Mouse (Mus musculus): Measurements from ENCODE around the gene Smchd1.

GRCm38 (mm10) chr17:71308296-71308695, 166.8 kb downstream of the Smchd1 start:
- TF ChIP-seq POLR2A (IDR thresholded peaks at IDR 0.05; ENCODE audit: control insufficient read depth, extremely low read depth, insufficient read depth, low read length, poor library complexity), result no peak
- TF ChIP-seq CTCF (IDR thresholded peaks at IDR 0.05; ENCODE audit: borderline replicate concordance, control insufficient read depth, extremely low read depth, insufficient read depth, low read length, poor library complexity), result no peak

All from thymus, adult 2 months (tissue).